Mouse (Mus musculus) kidney, postnatal 10 days (tissue): ENCODE measurements around the gene Cpd.
"Not testable (repeated sequence)": the region's sequence is repeated elsewhere in the genome, so short reads cannot be mapped to it uniquely, and the experiment has no call there.

Experiments used
- DNase-seq: peaks from one replicate; pipeline ENCODE4 v3.0.0; 2021; ENCODE audit warnings: mixed read lengths

Cpd gene

GRCm38 (mm10) chr11:76846011-76846877, 574 bp downstream of the Cpd start:
- peak; percentile 63 for DNase-seq

- DNase-seq, result peak; percentile 23
These were observed 1.4 kb downstream of the Cpd start for GRCm38 (mm10) chr11:76845275-76845980.

- no peak for DNase-seq
These were observed 8.2 kb downstream of the Cpd start for GRCm38 (mm10) chr11:76838573-76838972.

GRCm38 (mm10) chr11:76836317-76836716, 10.5 kb downstream of the Cpd start:
- peak; percentile 20 for DNase-seq

GRCm38 (mm10) chr11:76835868-76836267, 10.9 kb downstream of the Cpd start:
- no peak for DNase-seq

GRCm38 (mm10) chr11:76834665-76835064, 12.2 kb downstream of the Cpd start:
- DNase-seq, result no peak

- DNase-seq, result no peak
These were observed 21.9 kb downstream of the Cpd start for GRCm38 (mm10) chr11:76824885-76825265.

GRCm38 (mm10) chr11:76824238-76824884, 22.5 kb downstream of the Cpd start:
- DNase-seq, result no peak

- DNase-seq, result no peak
These were observed 23.2 kb downstream of the Cpd start for GRCm38 (mm10) chr11:76823641-76824040.

- DNase-seq, result no peak
These were observed 25.5 kb downstream of the Cpd start for GRCm38 (mm10) chr11:76821353-76821752.

- no peak for DNase-seq
These were observed 29.2 kb downstream of the Cpd start for GRCm38 (mm10) chr11:76817664-76818063.

- DNase-seq, result peak; percentile 70
These were observed 35.9 kb downstream of the Cpd start for GRCm38 (mm10) chr11:76810706-76811495.

GRCm38 (mm10) chr11:76809450-76809849, 37.4 kb downstream of the Cpd start:
- no peak for DNase-seq

- DNase-seq, result no peak
These were observed 38.3 kb downstream of the Cpd start for GRCm38 (mm10) chr11:76808550-76808949.

- DNase-seq, result no peak
These were observed 39.7 kb downstream of the Cpd start for GRCm38 (mm10) chr11:76807007-76807679.

GRCm38 (mm10) chr11:76806026-76806425, 40.8 kb downstream of the Cpd start:
- DNase-seq, result no peak

GRCm38 (mm10) chr11:76805072-76805471, 41.7 kb downstream of the Cpd start:
- DNase-seq, result not testable (repeated sequence)

- peak; percentile 18 for DNase-seq
These were observed 43.6 kb downstream of the Cpd start for GRCm38 (mm10) chr11:76803266-76803665.

- DNase-seq, result no peak
These were observed 49.6 kb downstream of the Cpd start for GRCm38 (mm10) chr11:76797236-76797635.

GRCm38 (mm10) chr11:76795326-76795725, 51.5 kb downstream of the Cpd start:
- DNase-seq, result no peak

GRCm38 (mm10) chr11:76791331-76791730, 55.5 kb downstream of the Cpd start:
- no peak for DNase-seq

GRCm38 (mm10) chr11:76789252-76789651, 57.6 kb downstream of the Cpd start:
- peak; percentile 73 for DNase-seq
